Mouse (Mus musculus) limb, embryonic 14.5 days (tissue): ENCODE measurements at regions not wholly inside any gene's neighbourhood (a gene's known extent, or its start where the extent isn't known, plus 50 kb on each side); places are given as distances from the start of the nearest gene placed in this dataset.

ENCODE experiments used
- ATAC-seq: fragments of 200-750 bp; cut with Nextera tagmentation; 2 replicates; pipeline ENCODE4 v1.8.0; 2017; ENCODE audit warnings: low read depth, moderate number of reproducible peaks, moderate TSS enrichment; ENCODE audit not compliant: low FRiP score
- DNase-seq: peaks from one replicate; pipeline ENCODE4 v3.0.0-alpha.2; 2015; ENCODE audit warnings: low spot score
- H3K27ac ChIP-seq: fragments of 300-500 bp; sonication (generic); replicated peaks from 2 replicates; pipeline ENCODE4 v1.5.1; 2014; ENCODE audit warnings: low read depth, mild to moderate bottlenecking, low read length, moderate library complexity, mixed read lengths
- H3K27me3 ChIP-seq: fragments of 300-500 bp; sonication (generic); 2 replicates; pipeline ENCODE4 v1.6.1; 2014; ENCODE audit warnings: low read length, mixed read lengths; ENCODE audit not compliant: control insufficient read depth, insufficient read depth
- H3K36me3 ChIP-seq: fragments of 300-500 bp; sonication (generic); 2 replicates; pipeline ENCODE4 v1.6.1; 2014; ENCODE audit warnings: mild to moderate bottlenecking, low read length, moderate library complexity, mixed read lengths; ENCODE audit not compliant: control insufficient read depth, insufficient read depth
- H3K4me1 ChIP-seq: fragments of 300-500 bp; sonication (generic); 2 replicates; pipeline ENCODE4 v1.6.1; 2014; ENCODE audit warnings: antibody characterized with exemption, low read length, mixed read lengths; ENCODE audit not compliant: control insufficient read depth, insufficient read depth
- H3K4me2 ChIP-seq: fragments of 300-500 bp; sonication (generic); replicated peaks from 2 replicates; pipeline ENCODE4 v1.6.1; 2014; ENCODE audit warnings: low read depth, mild to moderate bottlenecking, low read length, moderate library complexity; ENCODE audit not compliant: severe bottlenecking
- H3K4me3 ChIP-seq: fragments of 300-500 bp; sonication (generic); replicated peaks from 2 replicates; pipeline ENCODE4 v1.5.1; 2014; ENCODE audit warnings: low read length
- H3K9ac ChIP-seq: fragments of 300-500 bp; sonication (generic); 2 replicates; pipeline ENCODE4 v1.6.1; 2014; ENCODE audit warnings: mild to moderate bottlenecking, low read depth, low read length, moderate library complexity; ENCODE audit not compliant: severe bottlenecking
- H3K9me3 ChIP-seq: fragments of 300-500 bp; sonication (generic); 2 replicates; pipeline ENCODE4 v1.6.1; 2016; ENCODE audit warnings: low read length; ENCODE audit not compliant: control insufficient read depth
- POLR2A ChIP-seq: fragments of 200-500 bp; IDR thresholded peaks from 2 replicates; pipeline ENCODE4 v1.8.0; 2012; ENCODE audit warnings: inconsistent platforms, mild to moderate bottlenecking, moderate library complexity, borderline replicate concordance; ENCODE audit not compliant: insufficient read depth, insufficient read length; ENCODE audit errors: extremely low read depth
- WGBS: fragments of 180-500 bp; shearing (Covaris S2); extraction: QIAGEN DNeasy Blood & Tissue Kit; methylation state at CpG from one replicate; pipeline ENCODE4 v1.1.7; 2014; 5-methylcytosine and 5-hydroxymethylcytosine counted together

GRCm38 (mm10) chr4:69197577-69197976 lies 243.4 kb upstream of the Brinp1 start:
- no peaks in the 10 kb centered on the region for H3K36me3 ChIP-seq
- H3K4me2 ChIP-seq: no peak overlapping the region
- no peak for ATAC-seq
- TF ChIP-seq POLR2A: no peak
- H3K4me1 ChIP-seq: no peaks in the 10 kb centered on the region
- no peak overlapping the region for H3K27ac ChIP-seq
- 84% methylated on average over 1 of the region's 1 CpGs for WGBS
- H3K9me3 ChIP-seq: no peaks in the 10 kb centered on the region
- no peaks in the 10 kb centered on the region for H3K27me3 ChIP-seq
- DNase-seq: no peak
- H3K4me3 ChIP-seq: no peak overlapping the region
- no peak overlapping the region for H3K9ac ChIP-seq

GRCm38 (mm10) chr4:69196094-69196493 lies 241.9 kb upstream of the Brinp1 start:
- H3K36me3 ChIP-seq: no peaks in the 10 kb centered on the region
- peak overlapping the region; percentile 49 for H3K4me2 ChIP-seq
- H3K27me3 ChIP-seq: no peaks in the 10 kb centered on the region
- 0 out of 2 replicates have a peak overlapping the region, but pooled peaks have one; percentile 29 for H3K9ac ChIP-seq
- H3K27ac ChIP-seq: no peak overlapping the region
- ATAC-seq (no peak), DNase-seq (no peak)
- no peaks in the 10 kb centered on the region for H3K4me1 ChIP-seq
- H3K4me3 ChIP-seq: peak overlapping the region; percentile 32
- no peak for TF ChIP-seq POLR2A
- WGBS: 80% methylated on average over 1 of the region's 1 CpGs
- H3K9me3 ChIP-seq: no peaks in the 10 kb centered on the region

GRCm38 (mm10) chr4:69195645-69196044 lies 241.4 kb upstream of the Brinp1 start:
- Histone ChIP-seq H3K4me2 (peak overlapping the region; percentile 49), H3K4me1 (no peaks in the 10 kb centered on the region), H3K4me3 (peak overlapping the region; percentile 32), H3K36me3 (no peaks in the 10 kb centered on the region), H3K27me3 (no peaks in the 10 kb centered on the region), H3K9me3 (no peaks in the 10 kb centered on the region), H3K9ac (peak overlapping the region; percentile 29), H3K27ac (no peak overlapping the region)
- WGBS: under 1% methylated on average over 13 of the region's 13 CpGs
- no peak for TF ChIP-seq POLR2A
- ATAC-seq (peak; percentile 57; the same call in 1 of the 2 replicates), DNase-seq (peak; percentile 68)
